Mouse (Mus musculus): ENCODE measurements around the gene BC034090. TPM values are rescaled to one million over a fixed set of nuclear protein-coding genes. Genes with fewer than 3 reads are reported as not detected.

BC034090 gene
- polyA plus RNA-seq, 1 experiment from 2014 or later, result 3.9 TPM

GRCm38 (mm10) chr1:155204560-155205162 lies 39.6 kb downstream of the BC034090 start:
- H3K4me2 ChIP-seq, result no peak overlapping the region
- H3K4me1 ChIP-seq (ENCODE audit: insufficient read depth), result peaks cover 8% of the 10 kb centered on the region
- no peaks in the 10 kb centered on the region for H3K9me3 ChIP-seq (ENCODE audit: low read depth, low read length)
- no peak overlapping the region for H3K4me3 ChIP-seq (ENCODE audit: low read depth, low read length)
- no peak for TF ChIP-seq CTCF (IDR thresholded peaks at IDR 0.05; ENCODE audit: low read depth)
- no peak overlapping the region for H3K9ac ChIP-seq
- peaks cover 42% of the 10 kb centered on the region for H3K36me3 ChIP-seq (ENCODE audit: insufficient read depth)
- no peaks in the 10 kb centered on the region for H3K27me3 ChIP-seq (ENCODE audit: insufficient read depth, low read length)
- 56% methylated on average over 8 of the region's 8 CpGs for WGBS
- DNase-seq (peak; percentile 81), ATAC-seq (ENCODE audit: insufficient read depth) (no peak)
- H3K27ac ChIP-seq (ENCODE audit: low read depth), result no peak overlapping the region

- no peak overlapping the region for H3K4me2 ChIP-seq
- peaks cover 8% of the 10 kb centered on the region for H3K4me1 ChIP-seq (ENCODE audit: insufficient read depth)
- H3K27ac ChIP-seq (ENCODE audit: low read depth), result no peak overlapping the region
- ATAC-seq (ENCODE audit: insufficient read depth) (no peak), DNase-seq (no peak)
- H3K4me3 ChIP-seq (ENCODE audit: low read depth, low read length), result no peak overlapping the region
- H3K9me3 ChIP-seq (ENCODE audit: low read depth, low read length), result no peaks in the 10 kb centered on the region
- no peaks in the 10 kb centered on the region for H3K27me3 ChIP-seq (ENCODE audit: insufficient read depth, low read length)
- 92% methylated on average over 12 of the region's 12 CpGs for WGBS
- H3K9ac ChIP-seq, result no peak overlapping the region
- no peak for TF ChIP-seq CTCF (IDR thresholded peaks at IDR 0.05; ENCODE audit: low read depth)
- peaks cover 48% of the 10 kb centered on the region for H3K36me3 ChIP-seq (ENCODE audit: insufficient read depth)
Measured at GRCm38 (mm10) chr1:155203954-155204353, 40.3 kb downstream of the BC034090 start.

GRCm38 (mm10) chr1:155203101-155203500 lies 41.1 kb downstream of the BC034090 start:
- Histone ChIP-seq H3K4me3 (ENCODE audit: low read depth, low read length) (no peak overlapping the region), H3K27me3 (ENCODE audit: insufficient read depth, low read length) (no peaks in the 10 kb centered on the region), H3K27ac (ENCODE audit: low read depth) (no peak overlapping the region), H3K36me3 (ENCODE audit: insufficient read depth) (peaks cover 54% of the 10 kb centered on the region), H3K9ac (no peak overlapping the region), H3K4me2 (no peak overlapping the region), H3K9me3 (ENCODE audit: low read depth, low read length) (no peaks in the 10 kb centered on the region), H3K4me1 (ENCODE audit: insufficient read depth) (peaks cover 8% of the 10 kb centered on the region)
- WGBS, result 79% methylated on average over 7 of the region's 7 CpGs
- no peak for TF ChIP-seq CTCF (IDR thresholded peaks at IDR 0.05; ENCODE audit: low read depth)
- ATAC-seq (ENCODE audit: insufficient read depth), result no peak
- no peak for DNase-seq

GRCm38 (mm10) chr1:155202472-155202871 lies 41.8 kb downstream of the BC034090 start:
- Histone ChIP-seq H3K27me3 (ENCODE audit: insufficient read depth, low read length) (no peaks in the 10 kb centered on the region), H3K4me2 (no peak overlapping the region), H3K4me1 (ENCODE audit: insufficient read depth) (peaks cover 8% of the 10 kb centered on the region), H3K36me3 (ENCODE audit: insufficient read depth) (peaks cover 53% of the 10 kb centered on the region), H3K9ac (no peak overlapping the region), H3K27ac (ENCODE audit: low read depth) (no peak overlapping the region), H3K4me3 (ENCODE audit: low read depth, low read length) (no peak overlapping the region), H3K9me3 (ENCODE audit: low read depth, low read length) (no peaks in the 10 kb centered on the region)
- DNase-seq (no peak), ATAC-seq (ENCODE audit: insufficient read depth) (no peak)
- WGBS, result 79% methylated on average over 5 of the region's 5 CpGs
- no peak for TF ChIP-seq CTCF (IDR thresholded peaks at IDR 0.05; ENCODE audit: low read depth)

GRCm38 (mm10) chr1:155201914-155202313 lies 42.3 kb downstream of the BC034090 start:
- Histone ChIP-seq H3K4me2 (no peak overlapping the region), H3K9me3 (ENCODE audit: low read depth, low read length) (no peaks in the 10 kb centered on the region), H3K4me3 (ENCODE audit: low read depth, low read length) (no peak overlapping the region), H3K4me1 (ENCODE audit: insufficient read depth) (peaks cover 8% of the 10 kb centered on the region), H3K9ac (no peak overlapping the region), H3K27ac (ENCODE audit: low read depth) (no peak overlapping the region), H3K27me3 (ENCODE audit: insufficient read depth, low read length) (no peaks in the 10 kb centered on the region), H3K36me3 (ENCODE audit: insufficient read depth) (peaks cover 48% of the 10 kb centered on the region)
- TF ChIP-seq CTCF (IDR thresholded peaks at IDR 0.05; ENCODE audit: low read depth), result no peak
- 69% methylated on average over 17 of the region's 17 CpGs for WGBS
- DNase-seq (peak; percentile 7), ATAC-seq (ENCODE audit: insufficient read depth) (no peak)

- Histone ChIP-seq H3K9ac (no peak overlapping the region), H3K36me3 (ENCODE audit: insufficient read depth) (peaks cover 43% of the 10 kb centered on the region), H3K27me3 (ENCODE audit: insufficient read depth, low read length) (no peaks in the 10 kb centered on the region), H3K4me3 (ENCODE audit: low read depth, low read length) (no peak overlapping the region), H3K27ac (ENCODE audit: low read depth) (no peak overlapping the region), H3K4me1 (ENCODE audit: insufficient read depth) (peaks cover 8% of the 10 kb centered on the region), H3K9me3 (ENCODE audit: low read depth, low read length) (no peaks in the 10 kb centered on the region), H3K4me2 (no peak overlapping the region)
- DNase-seq, result no peak
- 56% methylated on average over 4 of the region's 4 CpGs for WGBS
- no peak for TF ChIP-seq CTCF (IDR thresholded peaks at IDR 0.05; ENCODE audit: low read depth)
- no peak for ATAC-seq (ENCODE audit: insufficient read depth)
Measured at GRCm38 (mm10) chr1:155201373-155201879, 42.8 kb downstream of the BC034090 start.

GRCm38 (mm10) chr1:155200967-155201366 lies 43.3 kb downstream of the BC034090 start:
- H3K27me3 ChIP-seq (ENCODE audit: insufficient read depth, low read length), result no peaks in the 10 kb centered on the region
- H3K4me1 ChIP-seq (ENCODE audit: insufficient read depth), result peaks cover 4% of the 10 kb centered on the region
- peaks cover 45% of the 10 kb centered on the region for H3K36me3 ChIP-seq (ENCODE audit: insufficient read depth)
- H3K27ac ChIP-seq (ENCODE audit: low read depth), result no peak overlapping the region
- DNase-seq (no peak), ATAC-seq (ENCODE audit: insufficient read depth) (no peak)
- no peak overlapping the region for H3K9ac ChIP-seq
- 54% methylated on average over 2 of the region's 2 CpGs for WGBS
- no peaks in the 10 kb centered on the region for H3K9me3 ChIP-seq (ENCODE audit: low read depth, low read length)
- H3K4me3 ChIP-seq (ENCODE audit: low read depth, low read length), result no peak overlapping the region
- TF ChIP-seq CTCF (IDR thresholded peaks at IDR 0.05; ENCODE audit: low read depth), result no peak
- H3K4me2 ChIP-seq, result no peak overlapping the region
